ENCODE assay signal across 8 mouse cellular contexts in genomic region chr3:89868357-89868756, GRCm38 (mm10). TPM values are rescaled to one million over a fixed set of nuclear protein-coding genes. Genes with fewer than 3 reads are reported as not detected.
DNase-seq lines count a peak whose midpoint lies in the region; ATAC-seq and TF ChIP-seq lines count a peak whose summit lies in the region.

No protein-coding gene starts in this region.

- no peak overlapping the region for H3K9ac ChIP-seq in heart, embryonic 11.5 days (ENCODE audit: low read depth, low read length)
- no peak overlapping the region for H3K9ac ChIP-seq in kidney, postnatal 0 days (ENCODE audit: low read depth, low read length)
- no peak overlapping the region for H3K9ac ChIP-seq in stomach, postnatal 0 days (ENCODE audit: low read length)

- TF ChIP-seq CTCF in spleen, adult 2 months (IDR thresholded peaks at IDR 0.05; ENCODE audit: extremely low read depth, insufficient read depth, insufficient read length, insufficient replicate concordance) = no peak
- TF ChIP-seq CTCF in kidney, postnatal 0 days (IDR thresholded peaks at IDR 0.05; ENCODE audit: low read depth) = no peak
- no peak for TF ChIP-seq CTCF in stomach, postnatal 0 days (IDR thresholded peaks at IDR 0.05; ENCODE audit: low read depth)

- ATAC-seq in heart, embryonic 11.5 days (replicated peaks; ENCODE audit: insufficient number of reproducible peaks, low FRiP score, low TSS enrichment) = no peak; the same call in 1 of the 2 replicates
- ATAC-seq in kidney, postnatal 0 days (replicated peaks; ENCODE audit: low FRiP score, low read depth) = peak; percentile 25; the same call in 1 of the 2 replicates
- peak; percentile 43; the same call in 1 of the 2 replicates for ATAC-seq in stomach, postnatal 0 days (ENCODE audit: low FRiP score, low TSS enrichment)

- no peak overlapping the region for H3K4me3 ChIP-seq in heart, embryonic 11.5 days (ENCODE audit: low read depth, low read length)
- no peak overlapping the region for H3K4me3 ChIP-seq in spleen, adult 2 months (ENCODE audit: extremely low read depth, insufficient read depth, insufficient read length)
- no peak overlapping the region for H3K4me3 ChIP-seq in kidney, postnatal 0 days (replicated peaks; ENCODE audit: low read depth, low read length)
- H3K4me3 ChIP-seq in stomach, postnatal 0 days (ENCODE audit: low read depth, low read length) = no peak overlapping the region

- no peaks in the 10 kb centered on the region for H3K27me3 ChIP-seq in heart, embryonic 11.5 days (ENCODE audit: control insufficient read depth, insufficient read depth, low read length)
- no peaks in the 10 kb centered on the region for H3K27me3 ChIP-seq in spleen, adult 2 months (ENCODE audit: control insufficient read depth, insufficient read depth, low read length)
- H3K27me3 ChIP-seq in kidney, postnatal 0 days (ENCODE audit: insufficient read depth, low read length) = no peaks in the 10 kb centered on the region
- H3K27me3 ChIP-seq in stomach, postnatal 0 days (ENCODE audit: control insufficient read depth, insufficient read depth, low read length) = no peaks in the 10 kb centered on the region

- no peak for TF ChIP-seq POLR2A in spleen, adult 2 months (IDR thresholded peaks at IDR 0.05; ENCODE audit: low read depth, low read length)

- DNase-seq in heart, postnatal 25 days (ENCODE audit: low spot score) = no peak
- no peak for DNase-seq in spleen, adult 2 months (ENCODE audit: low read depth in 1 of 2, low spot score in 2 of 2)
- DNase-seq in spleen, adult 12 weeks (ENCODE audit: low spot score) = no peak
- DNase-seq in kidney, postnatal 0 days (ENCODE audit: low spot score) = peak; percentile 78
- peak; percentile 39 for DNase-seq in stomach, postnatal 0 days (ENCODE audit: low spot score)
- DNase-seq in thymus, postnatal 4 days = no peak
- DNase-seq in left cerebral cortex, adult 8-10 months (ENCODE audit: low spot score in 2 of 2) = no peak

- 16% methylated on average over 7 of the region's 7 CpGs for WGBS in heart, embryonic 11.5 days (ENCODE audit: insufficient replicate concordance)
- WGBS in spleen, adult 2 months = 80% methylated on average over 7 of the region's 7 CpGs
- WGBS in kidney, postnatal 0 days = 8% methylated on average over 7 of the region's 7 CpGs
- 10% methylated on average over 7 of the region's 7 CpGs for WGBS in stomach, postnatal 0 days

- no peaks in the 10 kb centered on the region for H3K9me3 ChIP-seq in heart, embryonic 11.5 days (replicated peaks; ENCODE audit: control insufficient read depth, low read length)
- H3K9me3 ChIP-seq in kidney, postnatal 0 days (replicated peaks; ENCODE audit: low read length) = no peaks in the 10 kb centered on the region; the same call in 1 of the 2 replicates
- no peaks in the 10 kb centered on the region for H3K9me3 ChIP-seq in stomach, postnatal 0 days (ENCODE audit: control insufficient read depth, low read length)

- H3K36me3 ChIP-seq in heart, embryonic 11.5 days (ENCODE audit: control insufficient read depth, insufficient read depth, low read length) = no peaks in the 10 kb centered on the region
- H3K36me3 ChIP-seq in spleen, adult 2 months (ENCODE audit: control insufficient read depth, insufficient read depth, low read length) = no peaks in the 10 kb centered on the region
- no peaks in the 10 kb centered on the region for H3K36me3 ChIP-seq in kidney, postnatal 0 days (ENCODE audit: insufficient read depth, low read length)
- H3K36me3 ChIP-seq in stomach, postnatal 0 days (ENCODE audit: control insufficient read depth, insufficient read depth, low read length) = no peaks in the 10 kb centered on the region

- intact Hi-C loops in heart, postnatal 25 days (cut with DNase I) = loop anchor here (5.0 kb wide), 1 partner anchor 94 kb away; the partner anchor contains the start of gene Atp8b2

- H3K27ac ChIP-seq in heart, embryonic 11.5 days (ENCODE audit: low read depth, low read length) = no peak overlapping the region
- H3K27ac ChIP-seq in spleen, adult 2 months (ENCODE audit: insufficient read depth, low read length) = peak overlapping the region; percentile 7; the same call in 1 of the 2 replicates
- 0 out of 2 replicates have a peak overlapping the region, but pooled peaks have one; percentile 25 for H3K27ac ChIP-seq in kidney, postnatal 0 days
- peak overlapping the region; percentile 53; the same call in 1 of the 2 replicates for H3K27ac ChIP-seq in stomach, postnatal 0 days (replicated peaks)

- peak overlapping the region; percentile 9 for H3K4me2 ChIP-seq in heart, embryonic 11.5 days
- H3K4me2 ChIP-seq in kidney, postnatal 0 days (ENCODE audit: low read length) = no peak overlapping the region
- H3K4me2 ChIP-seq in stomach, postnatal 0 days (replicated peaks; ENCODE audit: low read depth) = no peak overlapping the region

- peaks cover 16% of the 10 kb centered on the region for H3K4me1 ChIP-seq in heart, embryonic 11.5 days (ENCODE audit: control insufficient read depth, insufficient read depth, low read length)
- peaks cover 28% of the 10 kb centered on the region; the same call in 1 of the 2 replicates for H3K4me1 ChIP-seq in spleen, adult 2 months (ENCODE audit: control insufficient read depth, insufficient read depth, insufficient read length)
- peaks cover 27% of the 10 kb centered on the region for H3K4me1 ChIP-seq in kidney, postnatal 0 days (replicated peaks; ENCODE audit: insufficient read depth, low read length)
- peaks cover 9% of the 10 kb centered on the region for H3K4me1 ChIP-seq in stomach, postnatal 0 days (replicated peaks; ENCODE audit: control insufficient read depth, insufficient read depth)

- TF ChIP-seq EP300 in stomach, postnatal 0 days (optimal IDR thresholded peaks at IDR 0.05) = no peak

RNA-seq across cellular contexts. Expression of gene She, which starts 37.2 kb away (rescaled TPM):
- polyA plus RNA-seq in heart, embryonic 11.5 days (2014; fragmentation: Nextera tagmentation; extraction: Ambion mirVana) = 6.7 and 6.9 TPM in 2 replicates
- 10 to 100 TPM; 12.1 to 14.7 TPM for total RNA-seq in heart, postnatal 25 days (2021)
- 1.1 TPM in 2 replicates for polyA plus RNA-seq in spleen, adult 2 months (2012; rRNA removed)
- 5.4 and 5.9 TPM in 2 replicates for polyA plus RNA-seq in kidney, postnatal 0 days (2015; fragmentation: Nextera tagmentation; extraction: Ambion mirVana)
- 1.4 and 1.5 TPM in 2 replicates for polyA plus RNA-seq in stomach, postnatal 0 days (2015; fragmentation: Nextera tagmentation; extraction: Ambion mirVana)
- total RNA-seq in left cerebral cortex, adult 8-10 months (2022) = 1 to 10 TPM; 2.7 to 3.7 (median 3.4) TPM

RNA-seq across cellular contexts. Expression of gene Il6ra, which starts 44.6 kb away (rescaled TPM):
- polyA plus RNA-seq in heart, embryonic 11.5 days (2014; fragmentation: Nextera tagmentation; extraction: Ambion mirVana) = 0.08 and 0.23 TPM in 2 replicates
- 1 to 10 TPM; 3.8 to 5.0 TPM for total RNA-seq in heart, postnatal 25 days (2021)
- polyA plus RNA-seq in spleen, adult 2 months (2012; rRNA removed) = 21.4 and 25.6 TPM in 2 replicates
- 1.7 and 2.0 TPM in 2 replicates for polyA plus RNA-seq in kidney, postnatal 0 days (2015; fragmentation: Nextera tagmentation; extraction: Ambion mirVana)
- 4.3 and 4.5 TPM in 2 replicates for polyA plus RNA-seq in stomach, postnatal 0 days (2015; fragmentation: Nextera tagmentation; extraction: Ambion mirVana)
- 1 to 10 TPM; 3.8 to 6.6 (median 5.3) TPM for total RNA-seq in left cerebral cortex, adult 8-10 months (2022)

Comparison
In these comparisons a context has a peak if more than half of its experiments do, and no peak if none do; other contexts are left out.
1. DNase-seq: peak in kidney, postnatal 0 days (single experiment) and stomach, postnatal 0 days (single experiment); none in heart, postnatal 25 days (single experiment), spleen, adult 2 months (0 of 2), spleen, adult 12 weeks (single experiment), thymus, postnatal 4 days (single experiment) and left cerebral cortex, adult 8-10 months (0 of 2).